Mouse (Mus musculus) embryonic facial prominence, embryonic 12.5 days (tissue): ENCODE results near the gene Elk4. TPM values are rescaled to one million over a fixed set of nuclear protein-coding genes. Genes with fewer than 3 reads are reported as not detected.

ENCODE experiments used
- ATAC-seq: fragments of 200-750 bp; cut with Nextera tagmentation; 2 replicates; pipeline ENCODE4 v1.8.0; 2017; ENCODE audit not compliant: insufficient number of reproducible peaks, insufficient read depth, low FRiP score, low TSS enrichment
- H3K27ac ChIP-seq: fragments of 300-500 bp; sonication (generic); 2 replicates; pipeline ENCODE4 v1.5.1; 2016; ENCODE audit warnings: mild to moderate bottlenecking
- H3K27me3 ChIP-seq: fragments of 300-500 bp; sonication (generic); 2 replicates; pipeline ENCODE4 v1.6.1; 2016; ENCODE audit warnings: mild to moderate bottlenecking, moderate library complexity
- H3K36me3 ChIP-seq: fragments of 300-500 bp; sonication (generic); 2 replicates; pipeline ENCODE4 v1.6.1; 2016; ENCODE audit warnings: mild to moderate bottlenecking
- H3K4me1 ChIP-seq: fragments of 300-500 bp; sonication (generic); 2 replicates; pipeline ENCODE4 v1.6.1; 2016
- H3K4me2 ChIP-seq: fragments of 300-500 bp; sonication (generic); replicated peaks from 2 replicates; pipeline ENCODE4 v1.6.1; 2016; ENCODE audit warnings: mild to moderate bottlenecking, moderate library complexity
- H3K4me3 ChIP-seq: fragments of 300-500 bp; sonication (generic); 2 replicates; pipeline ENCODE4 v1.5.1; 2016; ENCODE audit warnings: mild to moderate bottlenecking
- H3K9ac ChIP-seq: fragments of 300-500 bp; sonication (generic); 2 replicates; pipeline ENCODE4 v1.6.1; 2016; ENCODE audit warnings: mild to moderate bottlenecking, moderate library complexity
- H3K9me3 ChIP-seq: fragments of 300-500 bp; sonication (generic); 2 replicates; pipeline ENCODE4 v1.6.1; 2016; ENCODE audit warnings: mild to moderate bottlenecking, moderate library complexity
- whole genome bisulfite sequencing: fragments of 180-500 bp; shearing (Covaris S2); methylation state at CpG from one replicate; pipeline ENCODE4 v1.1.7; 2016; 5-methylcytosine and 5-hydroxymethylcytosine counted together
- polyA plus RNA-seq: library from polyadenylated mRNA; unstranded; fragments of >200 nt; fragmentation: Nextera tagmentation; extraction: Ambion mirVana; gene quantifications from 2 replicates; pipeline ENCODE4 v1.2.1, GENCODE M21; 2016

The Elk4 gene
- polyA plus RNA-seq, 1 experiment from 2014 or later, result 18.1 TPM

DNA sequence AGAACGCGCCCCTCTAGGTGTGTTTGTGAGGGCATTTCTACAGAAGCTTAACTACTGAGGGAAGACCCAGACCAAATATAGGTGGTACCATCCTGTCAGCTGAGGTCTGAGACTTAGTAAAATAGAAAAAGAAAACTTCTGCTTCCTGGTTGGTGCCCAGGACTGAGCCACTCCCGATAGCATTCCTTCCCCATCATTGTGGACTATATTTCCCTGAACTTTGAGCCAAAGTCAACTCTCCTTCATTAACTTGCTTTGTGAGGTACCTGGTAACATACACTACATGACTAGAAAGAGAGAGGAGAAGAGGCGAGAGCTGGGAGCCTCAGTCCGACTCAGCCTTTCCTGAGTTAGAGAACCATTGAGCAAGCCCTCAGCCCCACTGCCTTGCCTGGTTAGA is 51.2 kb downstream of the Elk4 start:
- no peak for ATAC-seq
- Histone ChIP-seq H3K36me3 (no peaks in the 10 kb centered on the region), H3K4me3 (no peak overlapping the region), H3K4me2 (no peak overlapping the region), H3K9ac (no peak overlapping the region), H3K9me3 (no peaks in the 10 kb centered on the region), H3K4me1 (no peaks in the 10 kb centered on the region), H3K27me3 (no peaks in the 10 kb centered on the region), H3K27ac (no peak overlapping the region)
- WGBS, result 91% methylated on average over 5 of the region's 5 CpGs

DNA sequence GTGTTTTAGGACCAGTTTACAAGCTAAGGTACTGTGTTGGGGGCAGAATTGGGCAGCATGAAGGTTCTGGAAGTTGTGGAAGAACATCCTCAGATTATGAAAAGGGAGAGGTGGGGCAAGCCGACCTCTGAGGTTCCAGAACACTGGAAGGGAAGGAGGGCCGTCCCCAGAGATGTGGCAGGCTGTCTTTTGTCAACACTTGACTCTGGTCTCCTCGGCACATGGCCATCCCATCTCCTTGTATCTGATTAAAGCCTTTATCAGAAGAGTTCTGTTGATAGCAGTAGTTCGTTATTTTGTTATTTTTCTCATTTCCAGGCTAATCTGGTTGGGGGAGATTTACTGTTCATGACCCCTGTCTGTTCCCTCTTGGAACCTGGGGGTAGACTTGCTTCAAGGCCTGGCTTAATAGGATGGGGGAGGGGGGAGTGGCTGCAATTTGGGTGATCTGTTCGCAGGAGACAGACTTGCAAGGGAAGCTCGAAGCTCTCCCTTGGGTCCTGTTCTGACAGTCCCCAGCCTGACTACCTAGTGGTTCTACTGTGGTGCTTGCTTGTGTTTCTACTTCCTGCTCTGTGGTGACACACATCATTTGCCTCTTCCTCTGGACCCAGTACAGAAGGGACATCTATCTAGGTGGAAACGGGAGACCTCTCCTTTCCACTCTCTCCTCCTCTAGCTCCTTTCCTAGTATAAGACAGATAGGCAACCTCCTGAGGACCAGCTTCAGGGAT is 52.8 kb downstream of the Elk4 start:
- Histone ChIP-seq H3K4me2 (no peak overlapping the region), H3K27ac (no peak overlapping the region), H3K4me3 (no peak overlapping the region), H3K4me1 (no peaks in the 10 kb centered on the region), H3K27me3 (peaks cover 3% of the 10 kb centered on the region; the same call in 1 of the 2 replicates), H3K36me3 (no peaks in the 10 kb centered on the region), H3K9ac (no peak overlapping the region), H3K9me3 (no peaks in the 10 kb centered on the region)
- 62% methylated on average over 7 of the region's 7 CpGs for WGBS
- ATAC-seq, result no peak

DNA sequence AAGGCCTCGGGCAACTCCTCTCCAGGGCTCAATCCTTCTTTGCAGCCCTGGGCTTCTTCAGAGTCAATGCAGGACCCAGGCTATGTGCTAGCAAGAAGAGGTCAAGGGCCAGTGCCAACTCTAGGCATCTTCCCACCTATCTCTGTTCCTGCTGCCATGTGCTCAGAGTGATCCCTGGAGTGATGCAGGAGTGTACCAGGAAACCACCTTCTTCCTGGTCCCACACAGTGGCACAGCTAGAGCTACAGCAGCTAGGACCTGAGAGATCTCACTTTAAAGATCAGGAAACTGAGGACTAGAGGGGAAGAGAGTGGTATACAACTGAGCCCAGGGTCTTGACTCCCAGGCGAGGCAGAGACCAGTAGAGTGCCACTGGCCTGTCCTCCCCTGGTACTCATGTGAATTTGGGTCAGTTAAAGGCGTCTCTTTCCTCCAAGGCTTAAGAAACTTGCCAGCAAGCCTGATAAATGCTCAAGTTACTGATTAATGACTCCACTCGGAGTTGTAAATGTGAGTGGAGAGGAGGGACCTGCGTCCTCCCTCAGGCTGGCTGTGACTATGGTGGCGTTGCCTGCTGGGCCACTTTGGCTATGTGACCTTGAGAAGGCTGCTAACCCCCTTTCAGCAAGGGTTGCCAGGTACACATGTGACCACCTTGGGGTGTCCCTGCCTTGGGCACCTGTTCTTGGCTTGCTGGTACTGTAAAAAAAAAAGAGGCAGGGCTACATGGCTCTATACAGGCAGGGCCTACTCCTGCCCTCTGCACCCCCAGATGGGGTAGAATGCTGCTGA is 54.5 kb downstream of the Elk4 start:
- no peak for ATAC-seq
- Histone ChIP-seq H3K27me3 (peaks cover 20% of the 10 kb centered on the region), H3K4me2 (no peak overlapping the region), H3K36me3 (no peaks in the 10 kb centered on the region), H3K9ac (no peak overlapping the region), H3K27ac (no peak overlapping the region), H3K4me3 (no peak overlapping the region), H3K4me1 (no peaks in the 10 kb centered on the region), H3K9me3 (no peaks in the 10 kb centered on the region)
- 68% methylated on average over 6 of the region's 6 CpGs for WGBS

- no peak overlapping the region for H3K9ac ChIP-seq
- H3K27ac ChIP-seq, result no peak overlapping the region
- WGBS, result 87% methylated on average over 4 of the region's 4 CpGs
- H3K4me3 ChIP-seq, result no peak overlapping the region
- peaks cover 5% of the 10 kb centered on the region; the same call in 1 of the 2 replicates for H3K4me1 ChIP-seq
- H3K27me3 ChIP-seq, result peaks cover 31% of the 10 kb centered on the region
- ATAC-seq, result no peak
- H3K4me2 ChIP-seq, result no peak overlapping the region
- no peaks in the 10 kb centered on the region for H3K9me3 ChIP-seq
- no peaks in the 10 kb centered on the region for H3K36me3 ChIP-seq
Measured at GRCm38 (mm10) chr1:132063096-132063495, 55.7 kb downstream of the Elk4 start.

- ATAC-seq, result no peak
- Histone ChIP-seq H3K4me2 (no peak overlapping the region), H3K4me3 (no peak overlapping the region), H3K4me1 (peaks cover 5% of the 10 kb centered on the region; the same call in 1 of the 2 replicates), H3K9me3 (no peaks in the 10 kb centered on the region), H3K27me3 (peaks cover 46% of the 10 kb centered on the region), H3K9ac (no peak overlapping the region), H3K27ac (no peak overlapping the region), H3K36me3 (no peaks in the 10 kb centered on the region)
- 37% methylated on average over 1 of the region's 1 CpGs for WGBS
Measured at GRCm38 (mm10) chr1:132065001-132065400, 57.6 kb downstream of the Elk4 start.

DNA sequence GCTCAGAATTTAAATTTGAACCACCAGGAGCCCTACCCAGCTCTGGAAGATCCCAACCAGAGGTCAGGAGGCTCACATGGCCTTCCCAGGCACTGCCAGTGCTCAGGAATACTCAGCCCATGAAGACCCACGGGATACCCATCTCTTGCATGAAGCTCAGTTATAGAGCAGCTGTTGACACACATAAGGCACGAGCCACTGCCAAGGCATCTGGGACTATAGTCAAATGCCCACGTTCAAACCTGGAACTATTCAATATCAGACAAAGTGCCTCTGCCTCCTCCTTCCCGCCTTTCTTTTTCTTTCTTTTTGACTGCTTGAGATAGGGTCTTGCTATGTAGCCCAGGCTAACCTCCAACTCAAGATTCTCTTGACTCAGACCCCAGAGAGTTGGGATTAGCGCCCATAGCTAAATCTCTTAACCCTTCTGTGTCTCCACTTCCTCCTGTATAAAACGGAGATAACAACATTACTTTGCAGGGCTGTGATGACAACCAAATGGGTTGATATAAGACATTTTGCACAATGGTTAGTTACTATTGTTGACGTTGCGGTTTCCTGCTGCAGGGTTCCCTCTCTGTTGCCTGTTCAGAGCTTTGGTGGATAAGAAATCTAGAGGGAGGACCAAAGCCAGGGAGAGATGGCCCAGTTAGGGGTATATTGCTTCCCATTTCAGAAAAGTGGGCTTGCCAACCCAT is 58.2 kb downstream of the Elk4 start:
- H3K4me2 ChIP-seq, result no peak overlapping the region
- H3K27me3 ChIP-seq, result peaks cover 46% of the 10 kb centered on the region
- no peak for ATAC-seq
- H3K4me3 ChIP-seq, result no peak overlapping the region
- H3K4me1 ChIP-seq, result peaks cover 8% of the 10 kb centered on the region; the same call in 1 of the 2 replicates
- no peak overlapping the region for H3K27ac ChIP-seq
- no peaks in the 10 kb centered on the region for H3K9me3 ChIP-seq
- H3K36me3 ChIP-seq, result no peaks in the 10 kb centered on the region
- 79% methylated on average over 8 of the region's 8 CpGs for WGBS
- no peak overlapping the region for H3K9ac ChIP-seq

- H3K9me3 ChIP-seq, result no peaks in the 10 kb centered on the region
- no peak within 1 kb of the TSS for H3K27ac ChIP-seq
- peak within 1 kb of the TSS; percentile 84 for H3K4me2 ChIP-seq
- peak within 1 kb of the TSS; percentile 46 for H3K4me3 ChIP-seq
- peaks cover 46% of the 10 kb centered on the region for H3K27me3 ChIP-seq
- ATAC-seq, result peak; percentile 33; the same call in 1 of the 2 replicates
- WGBS, result 4% methylated on average over 64 of the region's 80 CpGs
- peak within 1 kb of the TSS; percentile 61 for H3K9ac ChIP-seq
- peaks cover 14% of the 10 kb centered on the region; the same call in 1 of the 2 replicates for H3K4me1 ChIP-seq
- no peaks in the 10 kb centered on the region for H3K36me3 ChIP-seq
Measured at GRCm38 (mm10) chr1:132067261-132068255, 60.2 kb downstream of the Elk4 start, which contains the start of gene Mfsd4a. TSS of gene Mfsd4a (minus strand) at chr1:132068062.

GRCm38 (mm10) chr1:132069436-132069835 is 62.0 kb downstream of the Elk4 start:
- Histone ChIP-seq H3K27ac (no peak overlapping the region), H3K27me3 (peaks cover 44% of the 10 kb centered on the region)
- ATAC-seq, result no peak

DNA sequence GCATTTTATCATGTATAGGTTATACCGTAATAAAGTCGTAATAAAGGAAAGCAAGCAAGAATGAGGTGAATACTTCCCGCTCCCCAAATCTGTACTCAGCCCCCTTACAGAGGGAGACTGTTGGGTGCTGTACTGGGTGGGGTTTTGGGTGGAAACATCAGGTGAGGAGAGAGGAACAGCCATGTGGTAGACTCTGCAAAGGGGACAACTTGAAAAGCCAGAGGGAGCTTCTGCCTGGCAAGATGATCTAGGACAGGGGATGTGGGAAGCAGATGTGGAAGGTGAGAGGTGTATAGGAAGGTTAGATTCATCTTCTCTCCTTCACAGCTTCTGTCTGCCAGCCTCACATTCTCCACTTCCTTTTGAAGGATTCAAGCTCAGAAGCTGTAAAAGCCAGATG is 63.3 kb downstream of the Elk4 start:
- 77% methylated on average over 3 of the region's 3 CpGs for WGBS
- H3K4me1 ChIP-seq, result peaks cover 14% of the 10 kb centered on the region; the same call in 1 of the 2 replicates
- no peak overlapping the region for H3K9ac ChIP-seq
- H3K9me3 ChIP-seq, result no peaks in the 10 kb centered on the region
- H3K4me2 ChIP-seq, result no peak overlapping the region
- H3K4me3 ChIP-seq, result no peak overlapping the region
- ATAC-seq, result no peak
- peaks cover 39% of the 10 kb centered on the region for H3K27me3 ChIP-seq
- H3K27ac ChIP-seq, result 0 out of 2 replicates have a peak overlapping the region, but pooled peaks have one; percentile 23
- H3K36me3 ChIP-seq, result no peaks in the 10 kb centered on the region

More at GRCm38 (mm10) chr1:132069436-132069835, 62.0 kb downstream of the Elk4 start:
- Histone ChIP-seq H3K4me2 (no peak overlapping the region), H3K4me3 (no peak overlapping the region), H3K4me1 (peaks cover 14% of the 10 kb centered on the region; the same call in 1 of the 2 replicates), H3K36me3 (no peaks in the 10 kb centered on the region), H3K9me3 (no peaks in the 10 kb centered on the region), H3K9ac (no peak overlapping the region)
- 85% methylated on average over 8 of the region's 8 CpGs for WGBS

DNA sequence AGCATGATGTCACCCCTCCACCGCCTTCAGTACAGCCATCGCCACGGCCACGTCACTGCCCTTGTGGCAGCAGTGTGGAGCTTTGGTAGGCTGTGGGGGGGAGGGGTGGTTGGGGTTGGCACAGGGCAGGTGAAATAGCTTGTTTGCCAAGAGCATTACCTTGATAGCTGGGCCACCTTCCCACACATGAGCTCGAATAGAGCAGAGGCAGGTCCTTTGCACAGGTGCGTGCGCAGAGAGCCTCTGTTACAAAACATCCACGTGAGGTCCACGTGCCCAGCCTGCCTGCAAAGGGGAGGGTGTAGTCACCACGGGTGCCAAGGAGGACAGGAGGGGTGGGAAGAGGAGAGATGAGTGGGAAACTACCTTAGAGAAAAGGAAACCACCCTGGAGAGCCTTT is 68.2 kb downstream of the Elk4 start:
- Histone ChIP-seq H3K9me3 (no peaks in the 10 kb centered on the region), H3K27me3 (no peaks in the 10 kb centered on the region), H3K36me3 (no peaks in the 10 kb centered on the region), H3K4me2 (no peak overlapping the region), H3K27ac (no peak overlapping the region), H3K9ac (no peak overlapping the region), H3K4me3 (no peak overlapping the region), H3K4me1 (peaks cover 7% of the 10 kb centered on the region; the same call in 1 of the 2 replicates)
- 85% methylated on average over 10 of the region's 10 CpGs for WGBS
- no peak for ATAC-seq
